Mouse (Mus musculus): ENCODE data around the gene AC129217.1.

- TF ChIP-seq POLR2A (IDR thresholded peaks at IDR 0.05; ENCODE audit: low read depth, low read length) = no peak
- no peak for TF ChIP-seq CTCF (IDR thresholded peaks at IDR 0.05; ENCODE audit: extremely low read depth, insufficient read length, insufficient replicate concordance, low read depth, low read length)
Observed at GRCm38 (mm10) chr19:8798947-8799315, 30.6 kb upstream of the AC129217.1 start.

All from small intestine, adult 2 months (tissue).